Mouse (Mus musculus) layer of hippocampus, postnatal 25 days (tissue): ENCODE measurements at regions not wholly inside any gene's neighbourhood (a gene's known extent, or its start where the extent isn't known, plus 50 kb on each side); places are given as distances from the start of the nearest gene placed in this dataset.

Experiments used
- DNase-seq, 2 experiments: peaks; one replicate each; pipeline ENCODE4 v3.0.0; 2022; ENCODE audit warnings: mixed read lengths in 2 of 2, low spot score in 1 of 2; ENCODE audit errors: extremely low spot score in 1 of 2

- no peak for DNase-seq
Measured at GRCm38 (mm10) chr14:120102010-120102748, 59.9 kb upstream of the Oxgr1 start.

- no peak for DNase-seq
Measured at GRCm38 (mm10) chr14:120102749-120103142, 60.5 kb upstream of the Oxgr1 start.

GRCm38 (mm10) chr14:120109846-120110245, 67.6 kb upstream of the Oxgr1 start:
- no peak for DNase-seq

GRCm38 (mm10) chr14:120113316-120113715, 71.1 kb upstream of the Oxgr1 start:
- DNase-seq = no peak

GRCm38 (mm10) chr14:120118582-120118981, 76.3 kb upstream of the Oxgr1 start:
- DNase-seq = no peak

GRCm38 (mm10) chr14:120119094-120119501, 76.9 kb upstream of the Oxgr1 start:
- DNase-seq = no peak

GRCm38 (mm10) chr14:120119506-120119905, 77.3 kb upstream of the Oxgr1 start:
- DNase-seq = peak in 1 of 2 experiments; percentile 34

- no peak for DNase-seq
Measured at GRCm38 (mm10) chr14:120120261-120120660, 78.0 kb upstream of the Oxgr1 start.

- no peak for DNase-seq
Measured at GRCm38 (mm10) chr14:120125315-120125714, 83.1 kb upstream of the Oxgr1 start.

- DNase-seq = no peak
Measured at GRCm38 (mm10) chr14:120127481-120127880, 85.2 kb upstream of the Oxgr1 start.

GRCm38 (mm10) chr14:120134346-120135008, 92.2 kb upstream of the Oxgr1 start:
- no peak for DNase-seq

GRCm38 (mm10) chr14:120135198-120135597, 93.0 kb upstream of the Oxgr1 start:
- DNase-seq = no peak

GRCm38 (mm10) chr14:120136736-120137135, 94.5 kb upstream of the Oxgr1 start:
- DNase-seq = peak in 1 of 2 experiments; percentile 45

GRCm38 (mm10) chr14:120137680-120138136, 95.5 kb upstream of the Oxgr1 start:
- peak; percentile 95 to 99 for DNase-seq

- DNase-seq = no peak
Measured at GRCm38 (mm10) chr14:120138546-120138945, 96.3 kb upstream of the Oxgr1 start.

GRCm38 (mm10) chr14:120139256-120139655, 97.0 kb upstream of the Oxgr1 start:
- no peak for DNase-seq

- DNase-seq = no peak
Measured at GRCm38 (mm10) chr14:120139671-120140071, 97.4 kb upstream of the Oxgr1 start.

GRCm38 (mm10) chr14:120140211-120140610, 98.0 kb upstream of the Oxgr1 start:
- DNase-seq = no peak

- no peak for DNase-seq
Measured at GRCm38 (mm10) chr14:120140791-120141747, 98.8 kb upstream of the Oxgr1 start.

- DNase-seq = no peak
Measured at GRCm38 (mm10) chr14:120142281-120142680, 100.0 kb upstream of the Oxgr1 start.

GRCm38 (mm10) chr14:120144451-120144850, 102.2 kb upstream of the Oxgr1 start:
- no peak for DNase-seq
